Mouse (Mus musculus) spleen, adult 2 months (tissue): ENCODE measurements around the gene Fgfr2.

ENCODE experiments used
- CTCF ChIP-seq: fragments of 200-500 bp; IDR thresholded peaks from 2 replicates; pipeline ENCODE4 v1.5.1; 2011; ENCODE audit warnings: mild to moderate bottlenecking, inconsistent platforms; ENCODE audit not compliant: insufficient read depth, insufficient read length, insufficient replicate concordance; ENCODE audit errors: extremely low read depth
- POLR2A ChIP-seq: fragments of 200-500 bp; IDR thresholded peaks from 2 replicates; pipeline ENCODE4 v1.6.1; 2011; ENCODE audit warnings: low read depth, low read length, inconsistent platforms

DNA sequence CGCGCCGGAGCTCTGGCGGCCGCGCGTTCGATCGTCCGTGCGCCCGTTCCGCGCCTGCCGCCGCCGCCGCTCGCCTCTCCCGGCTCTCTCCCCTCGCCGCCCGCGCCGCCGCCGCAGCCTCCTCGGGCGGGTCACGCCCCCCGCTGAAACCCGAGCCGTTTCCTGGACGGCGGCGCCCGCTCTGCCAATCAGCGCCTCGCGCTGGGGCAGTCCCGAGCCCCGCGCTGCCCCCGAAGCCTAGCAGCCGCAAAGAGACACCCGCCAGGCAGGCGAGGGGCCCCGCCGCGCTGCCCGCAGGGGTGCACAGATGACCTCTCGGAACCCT, 2857.0 kb downstream of the Fgfr2 start:
- TF ChIP-seq CTCF (no peak), POLR2A (no peak)
